Mouse (Mus musculus): ENCODE results near the gene Hyal3.

DNA sequence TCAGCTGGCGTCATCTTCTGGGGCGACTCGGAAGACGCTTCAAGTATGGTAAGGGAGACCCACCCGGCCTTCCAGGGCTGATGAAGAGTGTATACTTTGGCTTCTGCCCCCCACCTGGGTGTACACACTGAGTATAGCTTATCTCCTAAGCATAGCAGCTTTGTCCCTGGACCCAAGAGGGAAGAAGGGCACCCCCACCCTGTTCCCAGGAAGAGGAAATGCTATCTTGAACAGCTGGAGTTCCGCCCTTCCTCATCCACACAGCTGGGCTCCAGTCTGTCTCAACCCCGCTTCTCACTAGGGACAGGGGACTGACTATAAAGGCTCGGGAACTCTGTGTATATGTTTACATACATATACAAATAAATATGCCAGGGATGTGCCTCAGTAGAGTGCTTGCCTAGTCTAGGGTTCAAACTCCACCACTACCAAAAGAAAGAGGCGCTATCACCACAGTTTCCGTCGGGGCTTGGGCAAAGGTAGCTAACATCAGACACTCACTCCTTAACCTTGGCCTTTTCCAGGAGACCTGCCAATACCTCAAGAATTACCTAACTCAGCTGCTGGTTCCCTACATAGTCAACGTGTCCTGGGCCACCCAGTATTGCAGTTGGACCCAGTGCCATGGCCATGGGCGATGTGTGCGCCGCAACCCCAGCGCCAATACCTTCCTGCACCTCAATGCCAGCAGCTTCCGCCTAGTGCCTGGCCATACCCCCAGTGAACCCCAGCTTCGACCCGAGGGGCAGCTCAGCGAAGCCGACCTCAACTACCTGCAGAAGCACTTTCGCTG lies 8.9 kb upstream of the Hyal3 start:
- TF ChIP-seq CTCF (IDR thresholded peaks at IDR 0.05; ENCODE audit: low read depth, low read length): no peak
- TF ChIP-seq POLR2A (IDR thresholded peaks at IDR 0.05; ENCODE audit: extremely low read depth, insufficient read depth, low read length): no peak
